Mouse (Mus musculus) limb, embryonic 11.5 days (tissue): Measurements from ENCODE around the gene Nutf2. TPM values are rescaled to one million over a fixed set of nuclear protein-coding genes. Genes with fewer than 3 reads are reported as not detected.
A peak's percentile ranks its signal among the peaks of the same experiment; 100 is the strongest.

ENCODE experiments used
- ATAC-seq: fragments of 200-750 bp; cut with Nextera tagmentation; 2 replicates; pipeline ENCODE4 v1.8.0; 2017; ENCODE audit warnings: low read depth; ENCODE audit not compliant: insufficient number of reproducible peaks, low FRiP score, low TSS enrichment
- DNase-seq: peaks from one replicate; pipeline ENCODE4 v3.0.0-alpha.2; 2015; ENCODE audit warnings: low spot score
- H3K27ac ChIP-seq: fragments of 300-500 bp; sonication (generic); replicated peaks from 2 replicates; pipeline ENCODE4 v1.5.1; 2014; ENCODE audit warnings: low read depth, mild to moderate bottlenecking, low read length
- H3K27me3 ChIP-seq: fragments of 300-500 bp; sonication (generic); 2 replicates; pipeline ENCODE4 v1.6.1; 2014; ENCODE audit warnings: mild to moderate bottlenecking, low read length, mixed read lengths; ENCODE audit not compliant: control insufficient read depth, insufficient read depth
- H3K36me3 ChIP-seq: fragments of 300-500 bp; sonication (generic); 2 replicates; pipeline ENCODE4 v1.6.1; 2014; ENCODE audit warnings: mild to moderate bottlenecking, low read length, moderate library complexity, mixed read lengths; ENCODE audit not compliant: control insufficient read depth, insufficient read depth
- H3K4me1 ChIP-seq: fragments of 300-500 bp; sonication (generic); 2 replicates; pipeline ENCODE4 v1.6.1; 2014; ENCODE audit warnings: low read length, mixed read lengths; ENCODE audit not compliant: control insufficient read depth, insufficient read depth
- H3K4me2 ChIP-seq: fragments of 300-500 bp; sonication (generic); 2 replicates; pipeline ENCODE4 v1.6.1; 2014; ENCODE audit warnings: low read depth, mild to moderate bottlenecking, moderate library complexity; ENCODE audit not compliant: severe bottlenecking
- H3K4me3 ChIP-seq: fragments of 300-500 bp; sonication (generic); 2 replicates; pipeline ENCODE4 v1.5.1; 2014; ENCODE audit warnings: low read depth, low read length
- H3K9ac ChIP-seq: fragments of 300-500 bp; sonication (generic); 2 replicates; pipeline ENCODE4 v1.6.1; 2014; ENCODE audit warnings: mild to moderate bottlenecking, low read length
- H3K9me3 ChIP-seq: fragments of 300-500 bp; sonication (generic); 2 replicates; pipeline ENCODE4 v1.6.1; 2016; ENCODE audit warnings: low read length; ENCODE audit not compliant: control insufficient read depth
- WGBS: fragments of 180-500 bp; shearing (Covaris S2); extraction: QIAGEN DNeasy Blood & Tissue Kit; methylation state at CpG from one replicate; pipeline ENCODE4 v1.1.7; 2014; 5-methylcytosine and 5-hydroxymethylcytosine counted together
- polyA plus RNA-seq: library from polyadenylated mRNA; unstranded; fragments of >200 nt; fragmentation: Nextera tagmentation; extraction: Ambion mirVana; gene quantifications from 2 replicates; pipeline ENCODE4 v1.2.1, GENCODE M21; 2014

Nutf2 gene
- polyA plus RNA-seq, 1 experiment from 2014 or later = 371 TPM

- Histone ChIP-seq H3K4me3 (peak overlapping the region; percentile 85), H3K27me3 (no peaks in the 10 kb centered on the region), H3K9me3 (no peaks in the 10 kb centered on the region), H3K4me2 (peak overlapping the region; percentile 94), H3K27ac (no peak overlapping the region), H3K4me1 (peaks cover 16% of the 10 kb centered on the region), H3K36me3 (no peaks in the 10 kb centered on the region), H3K9ac (peak overlapping the region; percentile 81)
- ATAC-seq (no peak), DNase-seq (no peak)
- WGBS = 20% methylated on average over 15 of the region's 15 CpGs
Observed at GRCm38 (mm10) chr8:105856168-105856835, 4.1 kb upstream of the Nutf2 start.

- no peaks in the 10 kb centered on the region for H3K27me3 ChIP-seq
- no peaks in the 10 kb centered on the region; the same call in none of the 2 replicates for H3K36me3 ChIP-seq
- H3K9me3 ChIP-seq = no peaks in the 10 kb centered on the region
- H3K4me2 ChIP-seq = no peak overlapping the region
- DNase-seq (no peak), ATAC-seq (no peak)
- peaks cover 16% of the 10 kb centered on the region for H3K4me1 ChIP-seq
- H3K9ac ChIP-seq = no peak overlapping the region
- H3K4me3 ChIP-seq = no peak overlapping the region
- 87% methylated on average over 5 of the region's 5 CpGs for WGBS
- H3K27ac ChIP-seq = no peak overlapping the region
Observed at GRCm38 (mm10) chr8:105858495-105858894, 1.9 kb upstream of the Nutf2 start.

DNA sequence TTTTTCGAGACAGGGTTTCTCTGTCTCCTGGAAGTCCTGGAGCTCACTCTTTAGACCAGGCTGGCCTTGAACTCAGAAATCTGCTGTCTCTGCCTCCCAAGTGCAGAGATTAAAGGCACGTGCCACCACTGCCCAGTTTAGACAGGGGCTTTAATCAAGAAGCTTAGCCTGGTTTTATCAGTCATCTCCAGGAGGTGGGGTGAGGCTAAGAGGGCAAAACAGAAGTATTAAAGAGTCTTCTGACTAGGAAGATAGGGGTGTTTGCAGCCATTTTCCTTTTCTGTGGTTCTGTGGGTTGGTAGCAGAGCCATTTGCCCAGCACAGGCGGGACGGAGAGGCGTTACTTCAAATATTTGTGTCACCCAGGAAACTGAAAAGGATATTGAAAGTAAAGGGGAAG lies 1.1 kb upstream of the Nutf2 start:
- WGBS = 83% methylated on average over 5 of the region's 5 CpGs
- Histone ChIP-seq H3K4me2 (no peak overlapping the region; the same call in 1 of the 2 replicates), H3K4me1 (peaks cover 16% of the 10 kb centered on the region), H3K27me3 (no peaks in the 10 kb centered on the region), H3K36me3 (peaks cover under 1% of the 10 kb centered on the region), H3K27ac (no peak overlapping the region), H3K9ac (no peak overlapping the region), H3K4me3 (no peak overlapping the region), H3K9me3 (no peaks in the 10 kb centered on the region)
- ATAC-seq = no peak
- no peak for DNase-seq

DNA sequence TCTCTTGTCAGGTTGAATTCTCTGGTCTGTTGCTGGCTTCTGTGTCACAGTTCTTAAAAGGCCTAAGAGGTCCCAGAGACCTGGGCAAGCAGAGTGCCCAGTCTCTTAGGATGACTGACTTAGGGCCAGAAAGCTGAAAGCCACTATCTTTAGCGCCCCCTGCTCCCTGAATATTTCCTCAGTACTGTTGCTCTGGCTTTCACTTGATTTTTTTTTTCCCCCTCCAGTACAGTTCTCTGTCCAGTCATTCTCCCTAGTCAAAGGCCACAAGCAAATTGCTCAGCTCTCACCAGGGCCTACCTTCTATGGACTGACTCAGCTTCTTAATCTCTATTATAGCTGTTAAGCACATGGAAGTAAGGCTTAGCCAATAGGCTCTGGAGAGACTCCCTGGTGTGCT lies 1.6 kb downstream of the Nutf2 start:
- DNase-seq (no peak), ATAC-seq (no peak)
- Histone ChIP-seq H3K36me3 (peaks cover 10% of the 10 kb centered on the region), H3K27ac (no peak overlapping the region), H3K9ac (peak overlapping the region; percentile 91; the same call in 1 of the 2 replicates), H3K27me3 (no peaks in the 10 kb centered on the region), H3K4me1 (peaks cover 11% of the 10 kb centered on the region), H3K4me3 (peak overlapping the region; percentile 91), H3K4me2 (peak overlapping the region; percentile 69), H3K9me3 (no peaks in the 10 kb centered on the region)
- WGBS = 5% methylated on average over 1 of the region's 1 CpGs

DNA sequence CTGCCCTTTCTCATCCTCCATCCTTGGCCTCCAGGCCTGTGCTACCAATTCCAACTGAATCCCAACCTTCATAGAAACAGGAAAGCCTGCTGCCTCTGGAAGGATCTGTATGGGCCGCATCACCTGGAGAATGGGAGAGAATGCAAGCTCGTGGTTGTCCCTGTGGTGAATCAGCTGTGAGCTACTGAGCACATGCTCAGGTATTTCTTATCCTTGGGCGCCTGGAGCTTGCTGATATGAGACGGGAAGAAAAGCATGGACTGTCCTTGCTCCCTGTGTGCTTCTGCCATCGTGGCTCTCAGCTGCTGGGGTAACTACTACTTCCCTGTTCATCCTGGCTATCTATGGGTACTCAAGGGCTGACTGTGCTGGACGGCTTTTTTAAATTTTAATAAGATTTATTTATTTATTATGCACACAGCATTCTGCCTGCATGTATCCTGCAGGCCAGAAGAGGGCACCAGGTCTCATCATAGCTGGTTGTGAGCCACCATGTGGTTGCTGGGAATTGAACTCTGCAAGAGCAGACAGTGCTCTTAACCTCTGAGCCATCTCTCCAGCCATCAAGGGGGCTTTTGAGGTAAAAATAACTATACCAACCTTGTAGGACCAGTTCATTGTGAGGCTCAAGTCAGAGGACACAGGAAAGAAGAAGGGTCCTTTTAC lies 6.1 kb downstream of the Nutf2 start:
- ATAC-seq (no peak), DNase-seq (no peak)

DNA sequence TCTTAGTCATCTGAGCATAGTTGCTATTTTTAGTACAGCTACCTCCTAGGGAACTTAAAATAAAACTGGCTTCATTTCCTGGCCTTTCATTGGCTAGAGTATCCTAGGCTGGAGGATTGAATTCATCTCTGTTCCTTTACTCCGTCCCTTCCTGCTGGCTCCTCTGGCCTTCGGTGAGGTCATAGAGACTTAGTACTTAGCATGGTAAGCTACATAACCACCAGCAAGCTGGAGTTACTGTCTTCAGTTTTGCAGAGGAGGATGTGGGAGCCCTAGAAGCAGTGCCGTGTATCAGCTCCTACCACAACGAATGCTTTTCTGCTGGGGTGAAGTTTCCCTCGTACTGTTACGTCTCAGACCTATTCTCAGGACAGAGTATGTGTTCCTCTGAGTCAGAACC lies 13.9 kb downstream of the Nutf2 start:
- Histone ChIP-seq H3K4me1 (no peaks in the 10 kb centered on the region), H3K4me2 (no peak overlapping the region), H3K9me3 (no peaks in the 10 kb centered on the region), H3K27me3 (no peaks in the 10 kb centered on the region), H3K36me3 (peaks cover 28% of the 10 kb centered on the region), H3K4me3 (no peak overlapping the region), H3K27ac (no peak overlapping the region), H3K9ac (no peak overlapping the region)
- 90% methylated on average over 6 of the region's 6 CpGs for WGBS
- ATAC-seq = no peak
- DNase-seq = no peak

More for the DNA sequence above, 6.1 kb downstream of the Nutf2 start:
- no peak overlapping the region for H3K27ac ChIP-seq
- H3K27me3 ChIP-seq = no peaks in the 10 kb centered on the region
- H3K4me3 ChIP-seq = no peak overlapping the region
- 85% methylated on average over 6 of the region's 6 CpGs for WGBS
- no peak overlapping the region for H3K4me2 ChIP-seq
- H3K36me3 ChIP-seq = peaks cover 24% of the 10 kb centered on the region
- H3K4me1 ChIP-seq = no peaks in the 10 kb centered on the region
- H3K9me3 ChIP-seq = no peaks in the 10 kb centered on the region
- H3K9ac ChIP-seq = no peak overlapping the region

DNA sequence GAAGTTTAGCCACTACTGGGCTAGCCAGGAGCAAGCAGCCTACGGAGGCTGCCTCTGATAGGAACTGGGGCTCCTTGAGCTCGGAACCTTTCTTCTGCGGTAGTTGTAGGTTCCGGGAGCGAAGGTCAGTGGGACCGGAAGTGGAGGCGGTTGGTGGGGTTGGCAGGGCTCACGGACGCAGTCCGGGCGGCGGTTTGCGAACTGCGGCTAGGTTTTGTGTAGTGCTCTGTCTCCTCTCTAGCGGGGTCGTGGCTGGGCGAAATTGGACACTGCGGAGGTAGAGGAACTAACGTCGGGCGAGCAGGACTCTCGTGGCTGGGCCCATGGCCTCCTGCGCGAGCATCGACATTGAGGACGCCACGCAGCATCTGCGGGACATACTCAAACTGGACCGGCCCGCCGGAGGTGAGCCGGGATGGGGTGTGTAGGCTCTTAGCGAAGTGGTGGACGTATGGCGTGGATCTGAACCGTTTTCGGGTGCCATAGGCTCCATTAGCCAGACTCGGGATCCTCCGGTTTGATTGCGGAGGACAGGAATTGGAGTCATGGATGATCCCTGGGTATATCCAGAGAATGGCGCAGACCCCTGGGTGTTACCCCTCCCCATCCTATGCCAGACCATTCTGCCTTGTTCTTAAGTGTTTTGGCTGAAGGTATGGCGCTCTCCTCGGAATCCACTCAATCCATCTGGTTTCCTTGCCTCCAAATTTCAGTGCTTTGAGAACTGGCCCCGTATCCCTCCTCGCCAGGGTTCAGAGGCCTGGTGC lies 20.6 kb downstream of the Nutf2 start, which contains the start of gene Edc4:
Gene Edc4, plus strand, starts transcription at position 128 of the 767 bp plus-strand sequence.
- peaks cover 14% of the 10 kb centered on the region for H3K36me3 ChIP-seq
- peak within 1 kb of the TSS; percentile 81 for H3K9ac ChIP-seq
- no peak within 1 kb of the TSS for H3K27ac ChIP-seq
- no peaks in the 10 kb centered on the region for H3K9me3 ChIP-seq
- H3K27me3 ChIP-seq = no peaks in the 10 kb centered on the region
- H3K4me3 ChIP-seq = peak within 1 kb of the TSS; percentile 74
- ATAC-seq (peak; percentile 85), DNase-seq (peak; percentile 94)
- H3K4me2 ChIP-seq = peak within 1 kb of the TSS; percentile 87
- H3K4me1 ChIP-seq = peaks cover 4% of the 10 kb centered on the region; the same call in 1 of the 2 replicates
- WGBS = under 1% methylated on average over 45 of the region's 45 CpGs

GRCm38 (mm10) chr8:105889756-105890465 lies 29.5 kb downstream of the Nutf2 start:
- H3K4me3 ChIP-seq = no peak overlapping the region
- H3K4me2 ChIP-seq = no peak overlapping the region
- no peaks in the 10 kb centered on the region for H3K27me3 ChIP-seq
- H3K4me1 ChIP-seq = no peaks in the 10 kb centered on the region
- H3K9me3 ChIP-seq = no peaks in the 10 kb centered on the region
- WGBS = 95% methylated on average over 12 of the region's 12 CpGs
- H3K27ac ChIP-seq = no peak overlapping the region
- H3K9ac ChIP-seq = no peak overlapping the region
- ATAC-seq (no peak), DNase-seq (no peak)
- H3K36me3 ChIP-seq = peaks cover 50% of the 10 kb centered on the region
